Mouse (Mus musculus): ENCODE measurements around the gene Ermp1. TPM values are rescaled to one million over a fixed set of nuclear protein-coding genes. Genes with fewer than 3 reads are reported as not detected.
A peak's percentile ranks its signal among the peaks of the same experiment; 100 is the strongest.

Gene Ermp1
- 10 to 100 TPM in 3 of 4 experiments, 1 to 10 TPM in 1; 9.7 to 11.8 (median 10.8) TPM for total RNA-seq (2022)

DNA sequence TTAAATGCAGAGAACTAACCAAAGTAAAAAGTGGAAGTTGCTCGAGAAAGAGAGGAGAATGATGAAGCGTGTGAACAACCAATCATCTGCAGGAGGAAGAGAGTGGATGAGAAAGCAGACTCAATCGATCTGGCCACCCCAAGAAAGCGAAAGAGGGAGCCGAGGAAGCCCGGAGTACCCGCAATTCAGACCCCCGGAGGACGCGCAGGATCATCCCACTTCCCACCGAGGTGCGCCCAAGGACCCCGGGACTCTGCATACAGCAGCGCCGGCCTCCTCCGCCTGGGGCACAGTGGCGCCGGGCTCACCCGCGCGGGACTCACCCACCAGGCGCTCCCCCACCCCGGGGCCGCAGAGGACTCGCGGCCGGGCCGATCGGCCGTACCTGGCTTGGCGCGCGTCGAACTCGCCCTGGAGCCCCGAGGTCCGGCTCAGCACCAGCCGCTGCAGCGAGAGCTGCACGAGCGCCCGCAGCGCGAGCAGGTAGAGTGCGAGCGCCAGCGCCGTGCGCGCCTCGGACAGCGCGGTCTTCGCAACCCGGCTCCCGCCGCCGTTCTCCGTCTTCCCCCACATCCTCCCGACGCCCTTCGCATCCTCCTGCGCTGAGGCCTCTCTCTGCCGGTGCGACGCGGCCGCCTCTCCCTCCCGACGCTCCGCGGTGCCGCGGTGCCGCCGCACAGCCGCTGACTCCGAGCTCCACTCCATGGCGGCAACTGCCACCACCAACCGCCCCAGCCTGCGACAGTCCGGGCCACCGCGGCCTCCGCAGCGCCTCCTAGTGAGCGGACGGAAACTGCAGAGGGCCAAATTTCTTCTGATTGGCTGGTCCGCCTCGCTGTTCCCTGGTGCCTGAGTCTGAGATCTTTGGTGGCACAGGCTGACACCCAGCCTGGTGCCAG is at the start of gene Ermp1:
Ermp1 (minus strand) TSS at position 765 of the 899 bp plus-strand sequence.
- DNase-seq (ENCODE audit: low spot score): peak; percentile 97

DNA sequence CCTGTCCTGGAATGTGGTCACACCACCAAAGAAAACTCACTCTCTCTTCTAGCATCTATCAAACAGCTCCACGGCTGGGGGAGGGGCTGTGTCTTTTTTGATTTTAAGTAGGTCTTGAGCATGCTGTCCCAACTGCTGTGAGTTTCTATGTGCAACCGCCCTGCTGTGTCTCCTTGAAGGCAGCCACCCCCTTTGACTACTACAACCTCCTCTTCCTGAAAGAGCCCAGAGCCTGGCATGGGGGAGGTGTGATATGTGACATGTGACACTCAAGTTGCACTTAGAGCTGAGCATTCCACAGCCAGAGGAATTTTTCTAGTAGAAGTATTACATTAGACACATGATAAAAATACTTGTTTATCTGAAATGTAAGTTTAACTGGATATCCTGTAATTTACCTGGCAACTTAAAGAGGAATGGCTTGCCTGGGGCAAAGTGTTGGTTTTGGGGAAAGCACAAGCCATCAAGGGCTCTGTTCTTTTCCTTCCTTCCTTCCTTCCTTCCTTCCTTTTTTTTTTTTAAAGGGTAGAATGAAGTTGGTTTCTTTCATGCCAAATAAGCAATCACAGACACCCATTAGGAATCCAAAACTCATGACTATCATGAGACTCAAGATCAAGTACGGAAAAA is 49.1 kb upstream of the Ermp1 start, which contains the start of gene Mlana:
Mlana (plus strand) TSS at position 580 of the 630 bp plus-strand sequence.
- no peak for DNase-seq (ENCODE audit: low spot score)

- no peak for DNase-seq (ENCODE audit: low spot score)
These were observed 48.6 kb upstream of the Ermp1 start for GRCm38 (mm10) chr19:29696840-29697239.

DNA sequence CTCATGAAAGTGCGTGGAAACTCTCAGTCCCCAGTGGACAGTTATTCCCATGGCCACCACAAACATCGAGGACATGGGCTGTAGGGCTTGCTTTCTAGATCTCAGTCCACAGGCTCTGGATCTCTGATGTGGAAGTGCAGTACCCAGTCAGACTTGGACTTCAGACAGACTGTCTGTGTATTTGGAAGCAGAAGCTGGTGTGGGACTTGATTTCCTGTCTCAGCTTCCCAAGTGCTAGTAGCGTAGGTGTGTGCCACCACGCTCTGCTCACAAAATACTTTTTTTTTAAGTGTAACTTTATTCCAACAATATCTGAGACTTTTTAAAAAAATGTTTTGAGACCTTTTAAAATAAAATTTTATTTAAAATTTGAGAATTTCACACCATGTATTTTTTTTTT is 48.1 kb upstream of the Ermp1 start:
- DNase-seq (ENCODE audit: low spot score): no peak

DNA sequence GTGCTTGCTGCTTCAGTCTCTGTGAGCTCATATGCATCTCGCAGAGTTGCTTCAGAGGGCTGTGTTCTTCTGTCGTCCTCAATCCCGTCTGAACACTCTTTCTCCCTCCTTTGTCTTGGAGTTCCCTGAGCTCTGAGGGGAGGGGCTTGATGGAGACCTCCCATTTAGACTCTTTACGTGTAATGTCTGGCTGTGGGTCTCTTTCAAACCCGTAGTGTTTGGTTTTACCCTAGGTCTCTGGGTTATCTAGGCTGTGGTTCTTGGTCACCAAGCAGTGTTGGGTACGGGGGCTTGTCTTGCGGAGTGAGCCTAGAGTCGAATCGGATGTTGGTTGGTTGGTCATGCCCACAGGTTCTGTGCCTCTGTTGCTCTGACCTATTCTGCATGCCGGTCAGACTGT is 46.9 kb upstream of the Ermp1 start:
- no peak for DNase-seq (ENCODE audit: low spot score)

DNA sequence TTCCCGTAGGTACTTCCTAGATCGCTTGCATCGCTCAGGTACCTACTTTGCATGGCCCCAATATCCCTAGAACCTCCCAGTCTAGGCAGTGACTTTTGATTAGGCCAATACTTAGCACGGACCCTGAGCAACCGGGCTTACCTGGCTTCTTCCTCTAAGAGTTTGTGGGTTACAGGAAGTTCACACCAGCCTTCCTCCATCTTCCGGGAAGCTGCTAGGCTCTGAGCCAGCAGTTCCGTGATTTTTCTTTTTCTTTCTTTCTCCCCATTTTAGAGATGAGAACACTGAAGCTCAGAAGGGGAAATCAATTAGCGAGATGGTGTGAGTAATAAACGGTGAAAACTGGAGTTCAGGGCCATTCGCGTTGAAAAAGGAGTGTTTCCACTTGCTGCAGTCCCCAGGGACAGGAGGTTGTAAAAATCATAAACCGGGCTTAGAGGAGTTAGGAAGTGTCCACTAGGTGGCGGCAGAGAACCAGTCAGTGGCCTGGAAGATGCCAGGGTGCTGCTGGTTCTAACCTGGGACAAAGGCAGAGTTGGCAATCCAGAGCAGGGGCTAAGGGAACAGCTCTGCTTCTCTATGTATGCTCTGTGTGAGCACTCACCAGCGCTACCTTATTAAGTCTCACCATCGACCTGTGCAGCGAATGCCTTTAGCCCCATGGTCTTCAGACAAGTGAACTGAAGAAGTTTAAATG is 35.8 kb upstream of the Ermp1 start:
- peak; percentile 65 for DNase-seq (ENCODE audit: low spot score)

- DNase-seq (ENCODE audit: low spot score): no peak
These were observed 32.3 kb upstream of the Ermp1 start for GRCm38 (mm10) chr19:29680182-29681152.

GRCm38 (mm10) chr19:29678181-29678778 is 30.1 kb upstream of the Ermp1 start:
- no peak for DNase-seq (ENCODE audit: low spot score)

DNA sequence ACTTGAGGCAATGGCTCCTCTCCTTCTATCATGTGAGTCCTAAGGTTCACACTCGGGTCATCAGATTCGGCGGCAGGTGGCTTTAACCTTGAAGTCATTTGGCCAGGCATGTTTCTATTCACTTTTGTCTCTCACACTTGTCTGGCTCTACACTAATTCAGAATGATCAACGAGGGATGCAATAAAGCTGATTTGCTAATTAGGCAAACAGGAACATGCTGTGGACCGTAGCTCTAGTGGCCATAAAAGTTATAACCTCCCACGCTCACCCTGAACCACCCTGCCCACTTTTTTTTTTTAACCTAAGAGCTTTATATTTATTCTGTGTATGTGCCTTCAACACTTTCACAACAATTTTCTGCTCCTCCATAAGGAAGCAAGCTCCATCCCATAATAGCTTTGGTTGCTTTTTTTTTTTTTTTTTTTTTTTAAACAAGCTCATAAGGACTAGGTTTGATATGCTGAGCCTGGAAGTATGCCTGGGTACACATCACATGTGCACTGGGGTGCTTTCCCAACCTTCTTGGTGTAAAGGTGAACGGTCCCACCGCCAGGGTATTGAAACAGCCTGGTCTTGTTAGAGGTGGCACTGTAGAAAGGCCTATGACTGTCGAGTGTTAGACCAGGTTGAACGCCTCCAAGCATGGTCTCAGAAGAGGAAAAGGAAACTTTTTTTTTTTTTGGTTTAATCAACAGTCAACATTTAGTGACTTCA is 28.4 kb upstream of the Ermp1 start:
- no peak for DNase-seq (ENCODE audit: low spot score)

DNA sequence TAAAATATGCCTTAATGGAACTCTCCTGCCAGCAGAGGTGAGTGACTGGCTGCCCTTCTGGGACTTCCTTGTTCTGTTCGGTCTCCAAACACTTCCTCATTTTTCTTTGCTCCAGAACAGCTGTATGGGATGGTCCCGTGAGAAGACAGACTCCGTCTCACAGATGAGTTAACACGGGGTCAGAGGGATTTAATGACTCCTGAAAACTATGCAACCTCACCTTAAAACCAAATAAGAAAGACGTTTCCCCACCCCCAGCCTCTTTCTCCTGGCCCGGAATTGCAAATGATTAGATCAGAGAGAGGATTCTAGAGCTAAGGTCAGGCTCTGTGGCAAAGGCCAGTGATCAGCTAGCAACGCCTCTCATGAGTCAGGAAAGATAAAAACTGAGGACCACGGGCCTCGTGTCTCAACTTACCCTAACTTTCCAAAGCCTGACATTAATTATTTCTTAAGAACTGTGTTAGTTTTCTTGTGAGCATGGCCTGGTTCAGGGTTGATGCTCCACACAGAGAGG is 27.4 kb upstream of the Ermp1 start:
- DNase-seq (ENCODE audit: low spot score): no peak

DNA sequence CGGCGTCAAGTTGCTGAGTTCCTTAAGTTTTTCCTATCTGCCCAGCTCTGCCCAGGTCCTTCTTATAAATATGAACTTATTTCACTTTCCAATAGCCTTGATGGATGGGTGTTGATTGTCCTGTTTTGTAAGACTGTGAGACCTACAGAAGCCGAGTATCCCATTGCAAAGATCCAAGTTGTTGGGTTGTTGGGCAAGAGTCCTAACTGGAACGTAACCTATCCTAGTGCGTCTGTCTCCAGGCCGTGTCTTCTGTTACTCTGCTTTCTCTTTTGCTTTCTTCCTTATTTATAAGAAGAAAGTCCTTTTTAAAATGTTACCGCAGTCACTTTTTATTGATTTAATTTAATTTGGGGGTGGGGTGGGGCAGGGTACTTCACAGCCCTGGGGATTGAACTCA is 26.7 kb upstream of the Ermp1 start:
- DNase-seq (ENCODE audit: low spot score): no peak

- no peak for DNase-seq (ENCODE audit: low spot score)
These were observed 24.4 kb upstream of the Ermp1 start for GRCm38 (mm10) chr19:29672660-29673059.

DNA sequence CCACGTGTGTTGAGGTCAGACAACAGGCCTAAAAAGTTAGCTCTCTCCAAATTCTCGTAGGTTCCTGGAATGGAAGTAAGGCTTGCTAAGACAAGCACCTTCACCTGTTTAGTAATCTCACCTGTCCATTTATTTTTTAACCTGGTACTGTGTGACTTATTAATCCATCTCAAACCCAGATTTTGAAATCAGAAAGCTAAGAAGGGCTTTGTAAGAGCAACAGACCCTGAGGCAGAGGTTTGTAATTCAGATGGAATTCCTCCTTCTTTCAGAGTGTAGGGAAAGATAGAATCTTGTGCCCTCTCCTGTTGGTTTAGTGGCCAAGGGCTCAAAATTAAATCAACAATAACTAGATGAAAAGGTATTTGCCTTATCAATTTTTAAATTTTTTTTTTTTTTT is 22.9 kb upstream of the Ermp1 start:
- DNase-seq (ENCODE audit: low spot score): no peak

- no peak for DNase-seq (ENCODE audit: low spot score)
These were observed 22.0 kb upstream of the Ermp1 start for GRCm38 (mm10) chr19:29670247-29670646.

- no peak for DNase-seq (ENCODE audit: low spot score)
These were observed 19.9 kb upstream of the Ermp1 start for GRCm38 (mm10) chr19:29668135-29668534.

DNA sequence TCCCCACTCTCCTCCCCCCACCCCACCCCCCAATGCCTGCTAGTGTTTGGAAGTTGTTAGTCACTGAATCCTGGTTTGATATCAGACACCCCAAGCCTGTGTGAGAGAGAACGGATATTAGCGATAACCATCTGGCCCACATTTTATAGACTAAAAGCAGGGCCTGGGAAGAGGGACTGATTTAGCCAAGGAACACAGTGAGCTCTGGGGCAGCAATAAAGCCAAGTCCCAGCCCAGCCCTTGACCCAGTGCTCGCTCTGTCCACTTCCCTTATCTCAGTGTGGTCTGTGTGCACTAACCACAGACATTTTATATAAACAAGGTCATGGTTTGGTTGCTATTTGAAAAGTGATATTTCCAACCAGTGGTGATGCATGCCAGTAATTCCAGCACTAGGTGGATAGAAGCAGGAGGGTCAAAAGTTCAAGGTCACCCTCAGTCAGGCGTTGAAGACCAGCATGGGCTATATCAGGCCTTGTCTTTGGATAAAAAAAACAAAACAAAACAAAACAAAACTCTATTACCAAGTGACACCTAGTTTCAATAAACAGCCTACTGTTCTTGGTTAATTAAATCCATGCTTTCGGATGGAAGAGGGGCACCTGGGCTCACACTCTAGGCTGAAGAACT is 18.9 kb upstream of the Ermp1 start:
- DNase-seq (ENCODE audit: low spot score): no peak

DNA sequence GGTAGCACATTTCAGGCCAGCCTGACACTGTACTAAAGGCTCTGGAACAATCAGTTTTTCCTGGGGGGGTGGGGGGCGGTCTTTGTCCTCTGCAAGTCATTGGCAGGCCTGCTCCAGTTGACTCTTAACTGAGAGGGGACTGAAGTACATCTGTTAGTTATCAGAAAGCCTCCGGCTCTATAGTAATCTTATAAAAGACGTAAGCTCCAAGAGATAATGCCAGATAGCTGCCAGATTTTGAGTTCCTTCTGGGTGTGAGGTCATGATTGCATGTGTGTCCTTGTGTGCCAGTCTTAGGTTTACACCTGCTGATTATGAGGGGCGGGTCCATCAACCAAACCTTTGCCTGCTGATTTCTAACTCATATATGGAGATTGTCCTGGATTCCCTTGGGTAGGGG is 17.9 kb upstream of the Ermp1 start:
- DNase-seq (ENCODE audit: low spot score): no peak

- no peak for DNase-seq (ENCODE audit: low spot score)
These were observed 16.7 kb upstream of the Ermp1 start for GRCm38 (mm10) chr19:29664934-29665333.

- DNase-seq (ENCODE audit: low spot score): no peak
These were observed 15.6 kb upstream of the Ermp1 start for GRCm38 (mm10) chr19:29663780-29664179.
